In genomic region chr1:118447131-118447530, GRCm38 (mm10) we compare ENCODE assay signal across 23 mouse cellular contexts.
"Had no signal": no experiment of that assay in that cellular context is flagged by ENCODE, and none has a peak within 500 bp of the region (broad histone marks: within the 10 kb centered on the region; RNA-seq: fewer than 3 reads in every experiment).

No protein-coding gene starts in this region.

- H3K27ac ChIP-seq: intestine, embryonic 15.5 days; kidney, postnatal 0 days; layer of hippocampus, adult 2 months; left cerebral cortex, adult 2 months; limb, embryonic 12.5 days; limb, embryonic 15.5 days; liver, embryonic 14.5 days; lung, embryonic 15.5 days; midbrain, embryonic 12.5 days; neural tube, embryonic 13.5 days; stomach, postnatal 0 days had no signal

- H3K27me3 ChIP-seq: intestine, embryonic 15.5 days; limb, embryonic 12.5 days; limb, embryonic 15.5 days; lung, embryonic 15.5 days; midbrain, embryonic 12.5 days; neural tube, embryonic 13.5 days had no signal

- H3K4me2 ChIP-seq: intestine, embryonic 15.5 days; limb, embryonic 12.5 days; limb, embryonic 15.5 days; liver, embryonic 11.5 days; lung, embryonic 15.5 days; midbrain, embryonic 12.5 days; neural tube, embryonic 13.5 days had no signal

- H3K9me3 ChIP-seq: intestine, embryonic 15.5 days; limb, embryonic 12.5 days; limb, embryonic 15.5 days; lung, embryonic 15.5 days; midbrain, embryonic 12.5 days; neural tube, embryonic 13.5 days had no signal

- ATAC-seq: liver, postnatal 0 days had no signal

- H3K9ac ChIP-seq: intestine, embryonic 15.5 days; limb, embryonic 12.5 days; limb, embryonic 15.5 days; liver, embryonic 14.5 days; liver, postnatal 0 days; lung, embryonic 15.5 days; midbrain, embryonic 12.5 days; neural tube, embryonic 13.5 days had no signal

- DNase-seq: kidney, adult 2 months; kidney, postnatal 25 days; layer of hippocampus, adult 9-11 months; left cerebral cortex, postnatal 4 days; liver, postnatal 0 days; lung, postnatal 14 days; lung, postnatal 4 days; right cerebral cortex, adult 18-20 months; right cerebral cortex, postnatal 14 days; right cerebral cortex, postnatal 4 days; thymus, postnatal 36 days had no signal

- H3K4me3 ChIP-seq: intestine, embryonic 15.5 days; layer of hippocampus, adult 2 months; left cerebral cortex, adult 2 months; limb, embryonic 12.5 days; limb, embryonic 15.5 days; lung, embryonic 15.5 days; midbrain, embryonic 12.5 days; neural tube, embryonic 13.5 days had no signal

- H3K4me1 ChIP-seq: intestine, embryonic 15.5 days; lung, embryonic 15.5 days had no signal

- H3K36me3 ChIP-seq: intestine, embryonic 15.5 days; limb, embryonic 12.5 days; limb, embryonic 15.5 days; lung, embryonic 15.5 days; midbrain, embryonic 12.5 days; neural tube, embryonic 13.5 days had no signal
